Mouse (Mus musculus): ENCODE results near the gene Isl1. TPM values are rescaled to one million over a fixed set of nuclear protein-coding genes. Genes with fewer than 3 reads are reported as not detected.

Isl1 gene
- not detected for total RNA-seq (2023)

GRCm38 (mm10) chr13:116309584-116310462 lies at the start of gene Isl1:
Gene Isl1 (minus strand): TSS chr13:116309689.

